Mouse (Mus musculus) limb, embryonic 14.5 days (tissue): Measurements from ENCODE around the gene Wfdc2. TPM values are rescaled to one million over a fixed set of nuclear protein-coding genes. Genes with fewer than 3 reads are reported as not detected.

ENCODE experiments used
- ATAC-seq: fragments of 200-750 bp; cut with Nextera tagmentation; 2 replicates; pipeline ENCODE4 v1.8.0; 2017; ENCODE audit warnings: low read depth, moderate number of reproducible peaks, moderate TSS enrichment; ENCODE audit not compliant: low FRiP score
- DNase-seq: peaks from one replicate; pipeline ENCODE4 v3.0.0-alpha.2; 2015; ENCODE audit warnings: low spot score
- H3K27ac ChIP-seq: fragments of 300-500 bp; sonication (generic); replicated peaks from 2 replicates; pipeline ENCODE4 v1.5.1; 2014; ENCODE audit warnings: low read depth, mild to moderate bottlenecking, low read length, moderate library complexity, mixed read lengths
- H3K27me3 ChIP-seq: fragments of 300-500 bp; sonication (generic); 2 replicates; pipeline ENCODE4 v1.6.1; 2014; ENCODE audit warnings: low read length, mixed read lengths; ENCODE audit not compliant: control insufficient read depth, insufficient read depth
- H3K36me3 ChIP-seq: fragments of 300-500 bp; sonication (generic); 2 replicates; pipeline ENCODE4 v1.6.1; 2014; ENCODE audit warnings: mild to moderate bottlenecking, low read length, moderate library complexity, mixed read lengths; ENCODE audit not compliant: control insufficient read depth, insufficient read depth
- H3K4me1 ChIP-seq: fragments of 300-500 bp; sonication (generic); 2 replicates; pipeline ENCODE4 v1.6.1; 2014; ENCODE audit warnings: antibody characterized with exemption, low read length, mixed read lengths; ENCODE audit not compliant: control insufficient read depth, insufficient read depth
- H3K4me2 ChIP-seq: fragments of 300-500 bp; sonication (generic); replicated peaks from 2 replicates; pipeline ENCODE4 v1.6.1; 2014; ENCODE audit warnings: low read depth, mild to moderate bottlenecking, low read length, moderate library complexity; ENCODE audit not compliant: severe bottlenecking
- H3K4me3 ChIP-seq: fragments of 300-500 bp; sonication (generic); replicated peaks from 2 replicates; pipeline ENCODE4 v1.5.1; 2014; ENCODE audit warnings: low read length
- H3K9ac ChIP-seq: fragments of 300-500 bp; sonication (generic); 2 replicates; pipeline ENCODE4 v1.6.1; 2014; ENCODE audit warnings: mild to moderate bottlenecking, low read depth, low read length, moderate library complexity; ENCODE audit not compliant: severe bottlenecking
- H3K9me3 ChIP-seq: fragments of 300-500 bp; sonication (generic); 2 replicates; pipeline ENCODE4 v1.6.1; 2016; ENCODE audit warnings: low read length; ENCODE audit not compliant: control insufficient read depth
- POLR2A ChIP-seq: fragments of 200-500 bp; IDR thresholded peaks from 2 replicates; pipeline ENCODE4 v1.8.0; 2012; ENCODE audit warnings: inconsistent platforms, mild to moderate bottlenecking, moderate library complexity, borderline replicate concordance; ENCODE audit not compliant: insufficient read depth, insufficient read length; ENCODE audit errors: extremely low read depth
- WGBS: fragments of 180-500 bp; shearing (Covaris S2); extraction: QIAGEN DNeasy Blood & Tissue Kit; methylation state at CpG from one replicate; pipeline ENCODE4 v1.1.7; 2014; 5-methylcytosine and 5-hydroxymethylcytosine counted together
- polyA plus RNA-seq, 2 experiments: library from polyadenylated mRNA; depleted of rRNA in 1 of 2; stranded (reverse) in 1 of 2; unstranded in 1 of 2; fragments of >200 nt; fragmentation: Nextera tagmentation in 1 of 2; extraction: Ambion mirVana in 1 of 2; gene quantifications; 2 replicates each; pipeline versions ENCODE4 v1.2.1 to v1.2.3; 2012 to 2014

Gene Wfdc2
- polyA plus RNA-seq, 2 experiments, result 27.3 to 30.4 TPM

DNA sequence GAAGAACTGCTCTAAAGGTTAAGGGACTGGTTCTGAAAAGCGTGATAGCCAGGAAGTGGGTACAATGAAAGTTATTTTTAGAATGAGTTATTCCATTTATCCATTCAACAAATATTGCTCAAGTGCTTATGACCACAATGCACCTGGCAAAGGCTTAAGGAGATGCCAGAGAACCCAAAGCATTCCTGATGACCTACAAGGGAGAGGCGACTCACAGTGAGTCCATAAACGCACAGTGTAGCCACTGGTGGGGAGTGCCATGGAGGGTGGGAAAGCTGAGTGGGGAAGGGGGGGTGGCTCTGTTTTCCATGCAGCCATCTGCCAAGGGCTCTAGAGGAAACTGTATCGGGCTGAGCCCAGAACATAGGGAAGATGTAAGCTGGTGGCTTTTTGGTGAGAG, 12.9 kb upstream of the Wfdc2 start:
- Histone ChIP-seq H3K4me3 (no peak overlapping the region), H3K9me3 (no peaks in the 10 kb centered on the region), H3K4me1 (no peaks in the 10 kb centered on the region), H3K27me3 (no peaks in the 10 kb centered on the region), H3K9ac (no peak overlapping the region), H3K27ac (no peak overlapping the region), H3K36me3 (no peaks in the 10 kb centered on the region), H3K4me2 (no peak overlapping the region)
- no peak for TF ChIP-seq POLR2A
- ATAC-seq (no peak), DNase-seq (no peak)
- WGBS, result 51% methylated on average over 4 of the region's 4 CpGs

DNA sequence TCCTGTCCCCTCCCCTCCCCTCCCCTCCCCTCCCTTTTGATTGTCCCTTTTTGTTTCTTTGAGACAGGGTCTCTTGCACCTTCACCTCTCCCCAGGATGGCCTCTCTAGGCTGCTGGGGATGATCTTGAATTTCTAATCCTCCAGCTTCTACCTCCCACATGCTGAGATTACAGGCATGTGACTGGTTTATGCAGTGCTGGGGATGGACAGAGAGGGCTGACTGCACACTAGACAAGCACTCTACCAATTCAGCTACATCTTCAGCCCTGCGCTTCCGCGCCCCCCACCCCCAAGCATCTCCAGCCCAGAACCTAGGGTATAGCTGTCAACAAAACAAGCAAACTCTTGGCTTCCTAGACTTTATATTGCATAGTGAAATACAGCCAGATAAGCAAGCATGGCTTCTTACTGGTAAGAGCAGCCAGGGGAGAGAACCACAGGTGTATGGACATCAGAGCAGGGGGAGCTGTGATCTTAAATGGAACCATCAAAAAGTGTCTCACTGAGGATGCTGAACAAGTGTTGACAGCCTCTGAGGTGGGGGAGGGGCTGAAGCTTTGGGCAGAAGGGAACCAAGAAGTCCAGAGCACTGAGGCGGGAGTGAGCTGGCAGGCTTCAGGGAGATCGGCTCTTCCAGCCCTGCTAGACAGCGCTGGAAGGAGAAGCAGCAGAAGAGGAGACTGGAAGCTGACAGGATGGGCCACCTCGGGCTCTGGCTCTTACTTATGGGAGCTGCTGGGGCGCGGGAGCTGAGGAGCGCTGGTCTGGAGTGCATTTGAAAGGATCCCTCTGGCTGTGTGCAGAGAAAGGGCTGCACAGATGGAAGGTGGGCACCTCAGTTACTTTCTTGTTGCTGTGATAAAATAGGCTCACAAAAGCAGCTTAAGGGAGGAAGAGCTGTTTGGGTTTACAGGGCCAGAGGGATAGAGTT, 12.0 kb upstream of the Wfdc2 start:
- Histone ChIP-seq H3K9me3 (no peaks in the 10 kb centered on the region), H3K4me1 (no peaks in the 10 kb centered on the region), H3K27me3 (no peaks in the 10 kb centered on the region), H3K36me3 (no peaks in the 10 kb centered on the region), H3K4me3 (no peak overlapping the region), H3K4me2 (0 out of 2 replicates have a peak overlapping the region, but pooled peaks have one; percentile 10), H3K9ac (0 out of 2 replicates have a peak overlapping the region, but pooled peaks have one; percentile 28), H3K27ac (no peak overlapping the region)
- 25% methylated on average over 10 of the region's 10 CpGs for WGBS
- TF ChIP-seq POLR2A, result no peak
- ATAC-seq (no peak), DNase-seq (no peak)

DNA sequence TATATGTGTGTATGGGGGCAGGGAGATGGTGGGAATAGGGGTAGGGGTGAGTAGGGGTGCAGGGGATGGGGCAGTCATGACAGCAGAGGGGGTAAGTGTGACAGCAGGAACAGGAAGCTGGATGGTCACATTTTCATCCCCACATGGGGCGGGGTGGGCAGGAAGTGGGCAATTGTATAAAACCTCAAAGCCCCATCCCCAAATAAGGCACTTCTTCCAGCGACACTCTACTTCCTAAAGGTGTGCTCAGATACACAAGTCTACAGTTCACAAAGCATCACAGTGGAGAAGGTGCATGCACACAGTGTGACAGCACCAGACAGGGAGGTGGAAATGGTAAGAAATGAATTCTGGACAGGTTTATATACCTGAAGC, 11.3 kb upstream of the Wfdc2 start:
- no peak for TF ChIP-seq POLR2A
- Histone ChIP-seq H3K27me3 (no peaks in the 10 kb centered on the region), H3K4me3 (no peak overlapping the region), H3K4me2 (no peak overlapping the region), H3K9ac (no peak overlapping the region), H3K36me3 (no peaks in the 10 kb centered on the region), H3K9me3 (no peaks in the 10 kb centered on the region), H3K4me1 (no peaks in the 10 kb centered on the region), H3K27ac (no peak overlapping the region)
- DNase-seq, result no peak
- 64% methylated on average over 2 of the region's 2 CpGs for WGBS
- no peak for ATAC-seq

DNA sequence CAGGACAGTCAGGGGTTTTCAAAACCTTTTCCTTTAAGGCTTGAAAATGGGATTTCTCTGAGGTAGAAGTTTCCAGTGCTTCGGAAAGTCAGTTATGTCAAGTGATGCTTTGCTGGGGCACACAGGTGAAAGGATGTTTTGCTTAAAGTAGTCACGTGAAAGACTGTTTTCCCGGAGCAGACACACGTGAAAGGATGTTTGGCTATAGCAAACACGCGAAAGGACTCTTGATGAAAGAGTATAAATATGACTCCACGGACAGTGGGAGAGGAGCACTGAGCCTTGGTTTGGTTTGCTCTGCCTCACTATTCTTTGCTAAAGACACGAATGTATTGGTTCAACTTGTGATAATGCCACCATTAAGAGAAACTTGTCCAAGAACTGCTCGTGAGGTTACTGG, 10.7 kb upstream of the Wfdc2 start:
- H3K36me3 ChIP-seq, result no peaks in the 10 kb centered on the region
- H3K27me3 ChIP-seq, result no peaks in the 10 kb centered on the region
- no peak overlapping the region for H3K27ac ChIP-seq
- no peak overlapping the region for H3K4me2 ChIP-seq
- TF ChIP-seq POLR2A, result no peak
- H3K4me3 ChIP-seq, result no peak overlapping the region
- H3K9me3 ChIP-seq, result no peaks in the 10 kb centered on the region
- no peaks in the 10 kb centered on the region for H3K4me1 ChIP-seq
- no peak for ATAC-seq
- WGBS, result 89% methylated on average over 9 of the region's 9 CpGs
- no peak for DNase-seq
- no peak overlapping the region for H3K9ac ChIP-seq

DNA sequence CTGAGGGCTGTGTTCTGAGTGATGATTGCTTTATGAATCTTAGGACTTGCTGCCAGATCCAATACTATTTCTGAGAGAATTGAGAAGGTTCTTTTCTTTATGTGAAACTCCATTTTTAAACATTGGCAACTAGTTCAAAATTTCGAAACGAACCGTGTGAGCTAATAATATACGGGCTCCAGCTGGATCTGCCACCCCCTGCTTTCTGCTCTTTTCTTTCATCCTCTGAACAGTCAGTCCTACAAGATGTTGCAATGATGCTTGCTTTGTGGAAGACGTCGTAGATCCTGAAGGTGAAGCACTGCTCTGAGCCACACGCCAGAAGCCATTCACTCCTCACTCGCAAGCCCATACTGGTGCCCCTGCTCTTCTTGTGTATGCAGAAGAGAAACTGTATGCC, 3.8 kb upstream of the Wfdc2 start:
- DNase-seq (no peak), ATAC-seq (no peak)

More for the DNA sequence above, 3.8 kb upstream of the Wfdc2 start:
- Histone ChIP-seq H3K4me1 (peaks cover 7% of the 10 kb centered on the region), H3K27ac (no peak overlapping the region), H3K27me3 (no peaks in the 10 kb centered on the region), H3K36me3 (no peaks in the 10 kb centered on the region), H3K9me3 (no peaks in the 10 kb centered on the region), H3K4me2 (no peak overlapping the region), H3K9ac (no peak overlapping the region), H3K4me3 (no peak overlapping the region)
- 78% methylated on average over 8 of the region's 8 CpGs for WGBS
- no peak for TF ChIP-seq POLR2A
